Mouse (Mus musculus) left cerebral cortex, adult 11 months (tissue): ENCODE results near the gene Prokr1.

Source experiments
- DNase-seq: peaks from one replicate; pipeline ENCODE4 v3.0.0; 2022; ENCODE audit warnings: low spot score

Gene Prokr1

GRCm38 (mm10) chr6:87567686-87568593 lies 22.6 kb downstream of the Prokr1 start:
- DNase-seq = no peak

DNA sequence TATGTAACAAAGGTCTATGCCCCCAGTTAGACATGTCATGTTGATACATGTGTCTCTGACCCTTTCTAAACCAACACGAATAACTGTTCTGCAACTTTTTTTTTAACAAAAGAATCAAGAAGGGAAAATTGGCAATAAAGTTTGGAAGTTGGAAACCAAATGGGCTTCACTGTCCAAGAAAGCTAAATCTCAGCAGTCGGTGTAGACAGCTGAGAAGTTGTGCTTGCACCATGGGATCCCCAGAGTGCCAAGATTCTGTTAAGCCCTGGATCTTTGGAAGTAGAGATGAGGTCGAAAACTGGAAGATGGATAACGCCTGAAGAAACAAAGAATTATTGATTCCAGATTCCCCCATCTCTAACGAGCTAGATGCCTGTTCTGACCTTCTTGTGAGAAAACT lies 25.4 kb downstream of the Prokr1 start:
- DNase-seq = no peak

GRCm38 (mm10) chr6:87564356-87564755 lies 26.2 kb downstream of the Prokr1 start:
- DNase-seq = no peak

- no peak for DNase-seq
Measured at GRCm38 (mm10) chr6:87553724-87554123, 36.8 kb downstream of the Prokr1 start.

- no peak for DNase-seq
Measured at GRCm38 (mm10) chr6:87552054-87552807, 38.3 kb downstream of the Prokr1 start.

DNA sequence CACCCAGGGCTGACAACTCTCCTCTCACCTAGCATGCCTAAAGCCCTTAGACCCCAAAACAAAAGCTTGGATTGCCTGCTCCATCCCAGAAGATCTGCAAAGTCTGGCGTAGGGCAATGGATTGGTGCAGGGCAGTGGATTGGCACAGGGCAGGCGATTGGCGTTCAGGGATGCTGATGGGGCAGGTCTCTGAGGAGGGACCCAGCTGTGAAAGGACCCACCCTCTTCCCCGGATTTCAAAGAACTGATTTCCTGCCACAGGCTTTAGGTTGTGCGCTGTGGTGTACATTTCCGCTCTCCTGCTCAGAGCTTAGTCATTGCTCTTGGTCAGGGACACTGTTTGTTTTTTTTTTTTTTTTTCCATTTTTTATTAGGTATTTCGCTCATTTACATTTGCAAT lies 42.7 kb downstream of the Prokr1 start:
- no peak for DNase-seq

DNA sequence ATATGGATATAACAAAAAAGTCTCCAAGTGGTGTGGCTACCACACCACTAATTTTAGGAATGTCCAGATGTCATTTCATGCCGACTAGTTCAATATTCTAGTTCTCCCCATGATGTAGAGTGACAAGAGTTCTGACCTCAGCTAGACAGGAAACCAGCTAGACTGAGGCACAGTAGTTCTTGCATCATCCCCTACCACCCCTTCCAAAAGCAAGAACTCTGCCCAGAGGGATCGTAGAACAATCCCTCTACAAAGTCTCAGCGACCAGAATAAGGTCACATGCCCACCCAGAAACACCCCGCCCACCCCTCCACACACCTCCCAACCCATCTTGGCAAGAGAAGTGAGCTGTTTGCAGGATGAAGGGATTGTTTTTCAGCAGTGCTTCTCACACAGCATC lies 43.1 kb downstream of the Prokr1 start:
- DNase-seq = no peak

DNA sequence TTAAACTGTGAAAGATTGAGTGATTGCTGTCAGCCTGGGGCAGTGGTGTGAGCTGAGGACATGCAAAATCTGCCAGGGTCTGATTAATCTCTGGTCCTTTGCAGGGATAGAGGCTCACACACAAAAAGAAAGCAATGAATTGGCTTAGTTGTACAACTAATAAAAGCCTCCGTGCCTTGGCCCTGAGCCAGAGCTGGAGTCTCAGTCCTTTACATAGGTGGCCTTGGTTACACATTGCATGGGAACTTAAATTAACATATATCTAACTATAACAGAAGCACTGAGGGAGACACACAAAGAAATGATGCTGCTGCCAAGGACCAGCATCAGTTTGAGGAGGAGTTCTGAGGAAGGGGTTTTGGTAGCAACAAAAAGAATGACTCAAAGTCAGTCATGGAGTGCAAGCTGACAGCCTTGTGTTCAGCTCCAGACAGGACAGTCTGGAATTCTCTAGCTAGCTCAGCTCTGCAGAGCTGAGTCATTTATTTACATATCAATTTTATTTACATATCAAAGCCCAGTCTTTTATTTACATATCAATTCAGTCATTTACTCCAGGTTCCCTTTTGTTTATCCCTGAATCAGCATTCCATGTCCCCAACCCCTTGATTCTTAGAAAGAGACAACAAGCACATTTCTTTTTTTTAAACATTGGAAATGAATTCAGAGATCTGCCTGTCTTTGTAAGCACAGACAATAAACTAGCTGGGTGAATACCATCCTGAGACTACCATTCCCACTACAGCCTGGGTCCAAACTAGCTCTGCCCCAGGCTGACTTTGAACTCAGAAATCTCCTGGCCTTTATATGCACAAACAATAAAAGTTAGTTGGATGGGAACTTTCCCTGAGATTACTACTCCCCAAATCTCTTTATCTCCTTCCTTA lies 45.0 kb downstream of the Prokr1 start:
- no peak for DNase-seq

DNA sequence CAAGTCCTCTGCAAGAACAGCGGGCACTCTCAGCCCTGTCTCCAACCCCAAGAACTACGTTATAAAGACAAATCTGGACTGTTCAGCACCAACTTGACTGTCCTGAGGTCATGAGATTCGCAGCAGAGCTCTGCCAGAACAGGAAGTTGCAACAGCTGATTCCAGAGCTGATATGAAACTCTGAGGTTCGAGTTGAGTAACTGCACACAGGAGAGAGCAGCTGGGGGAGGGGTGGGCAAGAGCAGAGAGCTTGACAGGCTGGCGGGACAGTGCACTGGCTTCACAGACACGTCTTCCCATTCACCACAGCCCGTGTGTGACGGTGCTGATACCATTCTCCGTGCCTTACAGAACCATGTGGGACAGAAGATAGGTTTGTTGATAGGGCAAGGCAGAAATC lies 48.5 kb downstream of the Prokr1 start:
- DNase-seq = no peak

DNA sequence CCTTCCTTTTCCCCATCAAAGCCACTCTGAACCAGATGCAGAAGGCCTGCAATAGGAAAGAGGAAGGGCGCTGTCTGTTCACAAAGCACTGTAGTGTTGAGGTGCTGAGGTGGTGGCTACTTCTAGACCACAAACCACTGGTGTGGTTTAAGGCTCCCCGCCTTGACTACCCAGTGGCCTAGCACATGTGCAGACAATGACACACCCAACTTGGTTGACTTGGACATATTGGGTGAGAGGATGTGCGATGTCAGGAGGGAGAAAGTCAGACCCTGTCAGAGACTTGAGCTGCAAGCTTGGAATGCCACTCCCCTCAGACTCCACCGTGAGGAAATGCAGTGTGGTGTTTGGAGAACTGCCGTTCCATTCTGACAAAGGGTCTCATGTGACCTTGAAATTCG lies 49.4 kb downstream of the Prokr1 start:
- no peak for DNase-seq

GRCm38 (mm10) chr6:87538376-87539270 lies 51.9 kb downstream of the Prokr1 start:
- no peak for DNase-seq

GRCm38 (mm10) chr6:87537678-87538077 lies 52.9 kb downstream of the Prokr1 start:
- DNase-seq = no peak

- DNase-seq = no peak
Measured at GRCm38 (mm10) chr6:87536270-87536669, 54.3 kb downstream of the Prokr1 start.

- DNase-seq = no peak
Measured at GRCm38 (mm10) chr6:87535651-87536050, 54.9 kb downstream of the Prokr1 start.

DNA sequence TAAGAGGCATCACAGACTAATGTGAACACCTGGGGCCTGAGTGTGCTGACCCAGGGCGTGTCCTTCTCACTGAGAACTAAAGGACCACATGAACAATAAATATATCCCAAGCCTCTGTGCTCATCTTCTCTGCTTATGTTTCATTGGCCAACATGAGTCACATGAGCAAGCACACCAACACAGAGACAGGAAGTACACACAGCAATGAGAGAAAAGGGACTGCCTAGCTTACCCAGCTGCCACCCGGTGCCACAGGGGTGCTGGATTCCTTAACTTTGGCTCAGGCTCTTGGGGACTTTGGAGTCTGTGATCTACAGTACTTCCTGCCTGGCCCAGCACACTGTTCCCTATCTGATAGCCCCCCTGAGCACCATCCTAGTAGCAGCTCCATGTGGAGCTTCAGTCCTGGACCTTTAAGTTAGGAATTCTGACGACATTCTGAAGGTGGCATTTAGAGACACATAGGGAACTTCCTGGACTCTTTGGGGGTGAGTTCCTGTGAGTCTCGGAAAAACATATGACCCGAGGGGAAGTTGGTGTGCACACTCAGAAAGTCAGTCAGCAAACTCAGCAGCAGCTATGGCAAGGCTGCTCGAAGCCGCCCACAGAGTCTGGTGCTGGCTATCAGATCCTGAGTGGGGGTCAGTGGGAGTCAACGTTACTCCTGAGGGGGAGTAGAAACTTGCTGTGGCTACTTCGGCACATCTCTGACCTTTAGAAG lies 55.5 kb downstream of the Prokr1 start:
- no peak for DNase-seq

DNA sequence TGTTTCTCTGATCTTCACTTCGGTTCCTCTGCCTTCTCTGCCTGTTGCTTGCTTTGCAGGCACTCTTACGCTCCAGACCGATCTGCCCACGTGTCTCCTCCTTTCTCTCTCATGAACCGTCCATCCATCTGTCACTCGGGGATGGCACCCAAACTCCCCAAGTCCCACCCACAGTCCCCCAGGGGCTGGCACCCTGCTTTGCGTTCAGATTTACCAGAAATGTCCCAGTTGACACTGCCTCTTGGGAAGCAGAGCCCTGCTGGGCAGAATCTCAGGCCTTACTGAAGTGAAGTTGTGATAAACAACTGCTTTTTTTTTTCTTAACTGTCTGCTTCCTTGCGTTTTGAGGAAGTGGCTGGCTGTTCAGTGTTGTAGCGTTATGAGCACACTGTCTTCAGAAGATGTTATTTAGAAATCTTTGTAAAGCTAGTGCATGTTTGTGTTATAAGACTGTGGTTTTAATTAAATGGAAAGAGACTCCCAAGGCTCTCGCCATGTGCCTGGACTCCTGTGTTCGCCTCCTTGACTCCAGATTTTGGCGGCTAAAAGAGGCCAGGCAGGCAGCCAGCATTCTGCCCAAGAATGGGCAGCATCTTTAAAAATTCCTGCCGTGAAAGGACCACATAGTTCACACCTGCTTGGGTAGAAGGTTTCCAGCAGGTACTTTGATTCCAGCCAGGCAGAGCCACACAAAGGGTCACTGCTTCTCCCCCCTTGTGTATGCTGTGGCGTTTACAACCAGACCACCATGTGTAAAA lies 57.4 kb downstream of the Prokr1 start, which contains the start of gene Arhgap25:
Gene Arhgap25, minus strand, starts transcription at position 307 of the 758 bp plus-strand sequence.
- DNase-seq = no peak

GRCm38 (mm10) chr6:87531456-87532015 lies 59.0 kb downstream of the Prokr1 start:
- DNase-seq = no peak

DNA sequence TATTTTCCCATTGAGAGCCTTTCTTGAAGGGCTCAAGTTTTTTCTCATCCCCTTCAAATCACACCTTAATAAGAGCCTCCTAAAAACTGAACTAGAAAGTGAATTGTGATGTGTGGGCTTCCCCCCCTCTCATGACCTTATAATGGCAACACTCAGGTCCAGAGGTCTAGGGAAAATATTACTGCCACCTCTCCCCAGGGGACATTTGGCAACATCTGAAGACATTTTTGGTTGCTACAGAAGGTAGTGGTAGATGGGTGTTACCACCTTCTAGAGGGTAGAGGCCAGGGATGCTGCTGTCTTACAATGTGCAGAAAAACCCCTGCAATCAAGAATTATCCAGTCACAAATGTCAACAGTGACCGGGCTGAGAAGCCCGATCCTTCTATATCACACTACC lies 60.2 kb downstream of the Prokr1 start:
- DNase-seq = no peak
